Mouse (Mus musculus) liver, postnatal 0 days (tissue): ENCODE data around the gene Gm10282.

ENCODE experiments used
- CTCF ChIP-seq: sonication (generic); IDR thresholded peaks from 2 replicates; pipeline ENCODE4 v1.5.1; 2016; ENCODE audit warnings: antibody characterized with exemption, low read depth
- EP300 ChIP-seq: IDR thresholded peaks from 2 replicates; pipeline ENCODE4 v1.6.1; 2016; ENCODE audit warnings: antibody characterized with exemption, low read depth, mild to moderate bottlenecking

GRCm38 (mm10) chr8:72295679-72296078 lies 9.4 kb downstream of the Gm10282 start:
- TF ChIP-seq CTCF (no peak), EP300 (peak; percentile 74; the same call in 1 of the 2 replicates)
